Mouse (Mus musculus) forebrain, embryonic 14.5 days (tissue): ENCODE measurements around the gene Ptprf. TPM values are rescaled to one million over a fixed set of nuclear protein-coding genes. Genes with fewer than 3 reads are reported as not detected.

Experiments
- ATAC-seq: fragments of 200-750 bp; cut with Nextera tagmentation; 2 replicates; pipeline ENCODE4 v1.8.0; 2017; ENCODE audit warnings: mild to moderate bottlenecking, moderate library complexity
- DNase-seq: peaks from one replicate; pipeline ENCODE4 v3.0.0-alpha.2; 2015; ENCODE audit warnings: low spot score
- H3K27ac ChIP-seq: fragments of 300-500 bp; sonication (generic); 2 replicates; pipeline ENCODE4 v1.5.1; 2014; ENCODE audit warnings: low read depth, mild to moderate bottlenecking, control low read depth, low read length, moderate library complexity
- H3K27me3 ChIP-seq: fragments of 300-500 bp; sonication (generic); replicated peaks from 2 replicates; pipeline ENCODE4 v1.6.1; 2014; ENCODE audit warnings: low read length, control low read depth, mixed read lengths; ENCODE audit not compliant: control insufficient read depth, insufficient read depth
- H3K36me3 ChIP-seq: fragments of 300-500 bp; sonication (generic); 2 replicates; pipeline ENCODE4 v1.6.1; 2014; ENCODE audit warnings: low read length, control low read depth; ENCODE audit not compliant: control insufficient read depth, insufficient read depth
- H3K4me1 ChIP-seq: fragments of 300-500 bp; sonication (generic); 2 replicates; pipeline ENCODE4 v1.6.1; 2014; ENCODE audit warnings: antibody characterized with exemption, low read length, control low read depth; ENCODE audit not compliant: control insufficient read depth, insufficient read depth
- H3K4me2 ChIP-seq: fragments of 300-500 bp; sonication (generic); 2 replicates; pipeline ENCODE4 v1.6.1; 2014; ENCODE audit warnings: mild to moderate bottlenecking, control low read depth, low read length
- H3K4me3 ChIP-seq: fragments of 300-500 bp; sonication (generic); 2 replicates; pipeline ENCODE4 v1.5.1; 2014; ENCODE audit warnings: low read depth, low read length, control low read depth
- H3K9ac ChIP-seq: fragments of 300-500 bp; sonication (generic); 2 replicates; pipeline ENCODE4 v1.6.1; 2014; ENCODE audit warnings: mild to moderate bottlenecking, low read length, control low read depth, moderate library complexity
- H3K9me3 ChIP-seq: fragments of 300-500 bp; sonication (generic); replicated peaks from 2 replicates; pipeline ENCODE4 v1.6.1; 2016; ENCODE audit warnings: low read length, control low read depth, mixed read lengths; ENCODE audit not compliant: control insufficient read depth
- WGBS: fragments of 180-500 bp; shearing (Covaris S2); extraction: QIAGEN DNeasy Blood & Tissue Kit; methylation state at CpG from one replicate; pipeline ENCODE4 v1.1.7; 2014; 5-methylcytosine and 5-hydroxymethylcytosine counted together
- polyA plus RNA-seq: library from polyadenylated mRNA; unstranded; fragments of >200 nt; fragmentation: Nextera tagmentation; extraction: Ambion mirVana; gene quantifications from 2 replicates; pipeline ENCODE4 v1.2.1, GENCODE M21; 2014

Ptprf gene
- polyA plus RNA-seq = 42.0 and 50.2 TPM in 2 replicates

- DNase-seq (peak; percentile 83), ATAC-seq (peak; percentile 78)
- peaks cover 13% of the 10 kb centered on the region; the same call in 1 of the 2 replicates for H3K36me3 ChIP-seq
- no peaks in the 10 kb centered on the region for H3K9me3 ChIP-seq
- H3K4me2 ChIP-seq = peak within 1 kb of the TSS; percentile 59
- H3K27ac ChIP-seq = peak within 1 kb of the TSS; percentile 91
- H3K9ac ChIP-seq = peak within 1 kb of the TSS; percentile 93
- H3K27me3 ChIP-seq = no peaks in the 10 kb centered on the region
- WGBS = 3% methylated on average over 33 of the region's 50 CpGs
- peak within 1 kb of the TSS; percentile 89 for H3K4me3 ChIP-seq
- H3K4me1 ChIP-seq = peaks cover 15% of the 10 kb centered on the region
Measured at GRCm38 (mm10) chr4:118291231-118291630, at the start of gene Ptprf. Gene Ptprf, minus strand, starts transcription at chr4:118291405.

GRCm38 (mm10) chr4:118336658-118337057 is 45.5 kb upstream of the Ptprf start:
- Histone ChIP-seq H3K4me2 (no peak overlapping the region), H3K4me1 (no peaks in the 10 kb centered on the region), H3K27me3 (no peaks in the 10 kb centered on the region), H3K4me3 (no peak overlapping the region), H3K9ac (no peak overlapping the region), H3K9me3 (no peaks in the 10 kb centered on the region), H3K36me3 (no peaks in the 10 kb centered on the region), H3K27ac (no peak overlapping the region)
- WGBS = 16% methylated on average over 7 of the region's 7 CpGs
- DNase-seq (peak; percentile 75), ATAC-seq (0 out of 2 replicates have a peak, but pooled peaks have one; percentile 20)

GRCm38 (mm10) chr4:118335991-118336390 is 44.8 kb upstream of the Ptprf start:
- Histone ChIP-seq H3K36me3 (no peaks in the 10 kb centered on the region), H3K9me3 (no peaks in the 10 kb centered on the region), H3K27ac (no peak overlapping the region), H3K27me3 (no peaks in the 10 kb centered on the region), H3K4me2 (no peak overlapping the region), H3K9ac (no peak overlapping the region), H3K4me3 (no peak overlapping the region), H3K4me1 (no peaks in the 10 kb centered on the region)
- WGBS = 80% methylated on average over 4 of the region's 4 CpGs
- no peak for ATAC-seq
- no peak for DNase-seq

- H3K9me3 ChIP-seq = no peaks in the 10 kb centered on the region
- H3K4me3 ChIP-seq = no peak overlapping the region
- H3K36me3 ChIP-seq = no peaks in the 10 kb centered on the region
- DNase-seq = no peak
- H3K4me1 ChIP-seq = no peaks in the 10 kb centered on the region
- WGBS = 77% methylated on average over 4 of the region's 4 CpGs
- no peak overlapping the region for H3K27ac ChIP-seq
- ATAC-seq = no peak
- H3K27me3 ChIP-seq = no peaks in the 10 kb centered on the region
- H3K4me2 ChIP-seq = no peak overlapping the region
- no peak overlapping the region for H3K9ac ChIP-seq
Measured at GRCm38 (mm10) chr4:118331777-118332176, 40.6 kb upstream of the Ptprf start.

- Histone ChIP-seq H3K27me3 (no peaks in the 10 kb centered on the region), H3K4me1 (no peaks in the 10 kb centered on the region), H3K4me2 (no peak overlapping the region), H3K36me3 (no peaks in the 10 kb centered on the region), H3K9ac (no peak overlapping the region), H3K27ac (no peak overlapping the region), H3K4me3 (no peak overlapping the region), H3K9me3 (no peaks in the 10 kb centered on the region)
- ATAC-seq (no peak), DNase-seq (no peak)
- 86% methylated on average over 7 of the region's 7 CpGs for WGBS
Measured at GRCm38 (mm10) chr4:118326476-118326875, 35.3 kb upstream of the Ptprf start.

- Histone ChIP-seq H3K4me3 (no peak overlapping the region), H3K27ac (no peak overlapping the region), H3K36me3 (no peaks in the 10 kb centered on the region), H3K9ac (no peak overlapping the region), H3K4me1 (no peaks in the 10 kb centered on the region), H3K4me2 (no peak overlapping the region), H3K27me3 (no peaks in the 10 kb centered on the region), H3K9me3 (no peaks in the 10 kb centered on the region)
- 86% methylated on average over 2 of the region's 2 CpGs for WGBS
- DNase-seq (no peak), ATAC-seq (no peak)
Measured at GRCm38 (mm10) chr4:118320636-118321035, 29.4 kb upstream of the Ptprf start.

- Histone ChIP-seq H3K9ac (no peak overlapping the region), H3K4me3 (no peak overlapping the region), H3K36me3 (no peaks in the 10 kb centered on the region), H3K4me2 (no peak overlapping the region), H3K27ac (no peak overlapping the region), H3K9me3 (no peaks in the 10 kb centered on the region), H3K4me1 (no peaks in the 10 kb centered on the region), H3K27me3 (no peaks in the 10 kb centered on the region)
- ATAC-seq (no peak), DNase-seq (no peak)
- WGBS = 39% methylated on average over 8 of the region's 8 CpGs
Measured at GRCm38 (mm10) chr4:118319706-118320344, 28.6 kb upstream of the Ptprf start.

- ATAC-seq (no peak), DNase-seq (no peak)
- Histone ChIP-seq H3K36me3 (no peaks in the 10 kb centered on the region), H3K27me3 (no peaks in the 10 kb centered on the region), H3K4me3 (no peak overlapping the region), H3K9me3 (no peaks in the 10 kb centered on the region), H3K4me1 (no peaks in the 10 kb centered on the region), H3K9ac (no peak overlapping the region), H3K4me2 (no peak overlapping the region), H3K27ac (no peak overlapping the region)
- 82% methylated on average over 4 of the region's 4 CpGs for WGBS
Measured at GRCm38 (mm10) chr4:118316662-118317061, 25.5 kb upstream of the Ptprf start.

- H3K4me3 ChIP-seq = no peak overlapping the region
- no peak for ATAC-seq
- no peak overlapping the region for H3K4me2 ChIP-seq
- H3K27ac ChIP-seq = no peak overlapping the region
- no peaks in the 10 kb centered on the region for H3K4me1 ChIP-seq
- 72% methylated on average over 8 of the region's 8 CpGs for WGBS
- H3K27me3 ChIP-seq = no peaks in the 10 kb centered on the region
- no peak for DNase-seq
- H3K9ac ChIP-seq = no peak overlapping the region
- no peaks in the 10 kb centered on the region for H3K9me3 ChIP-seq
- H3K36me3 ChIP-seq = no peaks in the 10 kb centered on the region
Measured at GRCm38 (mm10) chr4:118315286-118315685, 24.1 kb upstream of the Ptprf start.
